Mouse (Mus musculus): ENCODE measurements around the gene Mindy3.
"Not testable (repeated sequence)": the region's sequence is repeated elsewhere in the genome, so short reads cannot be mapped to it uniquely, and the experiment has no call there.

Mindy3 gene

DNA sequence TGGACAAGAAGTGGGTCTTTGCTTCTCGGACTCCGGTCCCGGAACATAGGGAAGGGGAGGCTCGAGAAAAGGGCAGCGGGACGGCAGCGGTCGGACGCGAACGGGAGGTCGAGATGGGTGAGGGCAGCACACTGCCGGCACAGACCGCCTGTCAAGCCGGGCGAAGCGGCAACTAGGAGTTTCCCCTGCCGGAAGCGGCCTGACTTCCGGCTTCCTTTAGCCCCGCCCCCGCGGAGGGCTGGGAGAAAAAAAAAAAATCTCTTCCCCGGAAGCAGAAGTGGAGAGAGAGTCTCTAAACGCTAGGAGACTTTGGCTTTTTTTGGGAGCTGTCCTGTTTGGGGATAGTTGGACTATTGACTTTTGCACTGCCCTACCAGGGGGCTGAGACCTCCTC, at the start of gene Mindy3:
Mindy3 (minus strand) TSS at position 209 of the 394 bp plus-strand sequence.
- peak; percentile 90 for DNase-seq (ENCODE audit: low read depth, low spot score)

DNA sequence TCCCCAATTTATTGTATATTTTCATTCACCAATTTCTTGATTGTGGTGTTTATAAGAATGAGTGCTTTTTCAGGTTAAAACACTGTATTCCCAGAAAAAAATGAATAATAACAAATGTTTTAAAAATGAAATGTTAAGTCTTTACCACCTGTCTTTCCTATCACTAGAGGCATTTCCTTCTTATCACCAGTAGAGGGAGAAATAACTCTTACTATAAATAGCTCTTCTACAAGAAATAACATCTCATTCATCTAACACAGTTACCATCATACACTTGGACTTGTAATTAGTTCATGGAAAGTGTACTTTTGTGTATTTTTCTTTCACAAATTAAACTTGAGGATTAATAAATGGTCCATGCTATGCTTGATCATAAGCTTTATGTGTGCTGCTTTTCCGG, 40.5 kb upstream of the Mindy3 start:
- DNase-seq (ENCODE audit: low read depth, low spot score), result peak; percentile 15

DNA sequence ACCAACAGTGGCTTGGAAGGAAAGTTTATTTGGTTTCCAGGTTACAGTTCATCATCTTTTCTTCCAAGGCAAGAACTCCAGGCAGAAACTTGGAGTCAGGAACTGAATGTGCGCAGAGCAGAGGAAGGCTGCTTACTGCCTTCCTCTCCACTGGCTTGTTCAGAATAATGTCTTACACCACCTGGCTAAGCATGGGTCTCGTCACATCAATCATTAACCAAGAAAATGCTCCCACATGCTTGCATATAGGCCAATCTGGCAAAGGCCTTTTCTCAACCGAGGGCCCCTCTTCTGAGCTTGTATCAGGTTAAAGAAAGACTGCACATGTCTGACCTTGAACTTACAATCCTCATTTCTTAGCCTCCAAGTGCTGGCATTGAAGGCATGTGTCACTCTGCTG, 30.8 kb upstream of the Mindy3 start:
- DNase-seq (ENCODE audit: low read depth, low spot score), result no peak

DNA sequence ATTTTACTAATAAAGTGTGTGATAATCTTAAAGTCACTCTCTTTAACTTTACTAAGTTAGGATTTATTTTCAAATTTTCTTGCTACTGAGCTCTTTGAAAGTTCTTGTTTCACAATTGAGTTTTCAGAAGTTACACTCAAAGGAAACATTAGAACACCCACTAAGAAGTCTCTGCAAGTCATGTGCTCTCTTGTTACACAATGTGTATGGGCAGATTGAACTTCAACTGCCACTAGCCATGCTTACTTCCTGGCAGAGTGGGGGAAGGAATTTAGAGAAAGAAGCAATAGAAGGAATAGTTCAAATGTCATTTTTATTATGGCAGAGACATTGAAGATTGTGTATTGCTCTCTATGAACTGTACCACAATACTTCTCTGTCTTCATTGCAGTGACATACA, 20.9 kb upstream of the Mindy3 start:
- no peak for DNase-seq (ENCODE audit: low read depth, low spot score)

GRCm38 (mm10) chr2:12439543-12439942, 20.3 kb upstream of the Mindy3 start:
- DNase-seq (ENCODE audit: low read depth, low spot score), result peak; percentile 37

DNA sequence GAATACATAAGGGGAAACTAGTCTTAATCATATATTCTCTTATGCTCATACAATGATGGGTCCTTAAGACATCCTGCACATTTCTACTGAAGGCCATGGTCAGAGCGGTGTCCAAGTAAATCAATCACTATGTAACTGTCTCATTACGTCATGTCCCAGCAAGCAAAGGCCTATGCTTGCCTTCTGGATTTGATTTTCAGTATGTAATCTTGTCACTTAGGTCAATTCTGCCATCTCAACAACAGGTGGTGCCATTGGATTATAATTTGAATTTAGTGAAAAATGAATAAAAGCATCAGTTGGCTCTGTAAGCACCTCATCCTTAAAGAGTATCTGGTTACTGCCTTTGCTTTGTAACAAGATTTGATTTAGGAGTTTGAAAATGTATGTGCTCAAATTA, 18.9 kb upstream of the Mindy3 start:
- peak; percentile 60 for DNase-seq (ENCODE audit: low read depth, low spot score)

DNA sequence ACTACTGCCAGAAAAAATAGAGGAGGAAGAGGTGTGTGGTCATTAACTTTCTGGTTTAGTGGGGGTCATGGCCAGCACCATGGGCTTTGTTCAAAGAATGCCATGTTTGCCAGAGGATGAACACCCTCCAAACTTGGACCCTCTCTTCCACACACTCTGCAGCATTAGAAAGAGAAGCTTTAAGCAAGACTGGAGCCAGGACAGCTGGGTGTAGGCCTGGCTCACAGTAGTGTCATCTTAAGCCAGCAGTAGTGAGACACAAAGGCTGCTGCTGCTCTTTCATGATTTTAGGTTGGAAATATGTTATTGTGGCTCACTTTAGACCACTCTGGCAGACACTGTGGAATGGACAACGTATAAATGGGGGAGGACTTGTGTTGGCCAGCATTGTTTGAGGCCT, 12.8 kb upstream of the Mindy3 start:
- no peak for DNase-seq (ENCODE audit: low read depth, low spot score)

GRCm38 (mm10) chr2:12424374-12424773, 5.1 kb upstream of the Mindy3 start:
- peak; percentile 38 for DNase-seq (ENCODE audit: low read depth, low spot score)

- DNase-seq (ENCODE audit: low read depth, low spot score), result not testable (repeated sequence)
These were observed 4.2 kb upstream of the Mindy3 start for GRCm38 (mm10) chr2:12423426-12423825.

- DNase-seq (ENCODE audit: low read depth, low spot score), result peak; percentile 38
These were observed 572 bp downstream of the Mindy3 start for GRCm38 (mm10) chr2:12418534-12419261.

DNA sequence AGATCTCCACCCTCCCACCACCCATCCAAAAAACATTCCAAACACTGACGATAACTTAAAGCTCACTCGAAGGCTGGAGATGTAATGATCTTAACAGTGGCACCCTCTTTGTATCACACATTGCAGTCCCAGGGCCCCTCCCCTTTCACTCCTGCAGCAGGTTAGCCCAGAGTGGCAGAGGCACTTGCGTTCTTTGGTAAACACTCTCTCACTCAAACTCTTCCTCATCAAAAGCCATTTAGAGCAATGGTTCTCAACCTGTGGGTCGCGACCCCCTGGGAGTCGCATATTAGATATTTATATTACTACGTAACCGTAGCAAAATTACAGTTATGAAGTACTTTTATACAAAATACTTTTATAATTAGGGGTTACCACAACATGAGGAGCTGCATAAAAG, 1.1 kb downstream of the Mindy3 start:
- peak; percentile 50 for DNase-seq (ENCODE audit: low read depth, low spot score)

DNA sequence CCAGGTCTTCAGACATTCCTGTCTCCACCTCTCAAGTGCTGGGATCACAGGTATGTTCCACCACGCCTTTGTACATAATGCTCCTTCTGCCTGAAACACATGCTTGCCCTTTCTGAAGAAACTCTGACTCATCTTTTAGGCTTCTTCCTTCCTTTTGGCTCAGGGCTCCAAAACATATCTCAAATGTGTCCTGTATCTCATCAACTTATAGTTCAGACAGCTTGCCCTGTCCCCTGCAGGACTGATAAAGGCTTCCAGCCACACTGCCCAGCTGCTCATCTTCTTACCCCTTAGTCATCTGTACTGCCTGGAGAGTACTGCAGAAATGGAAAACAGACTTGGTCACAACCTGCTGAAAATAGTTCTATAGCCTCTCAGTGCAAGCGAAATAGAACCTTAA, 7.0 kb downstream of the Mindy3 start:
- no peak for DNase-seq (ENCODE audit: low read depth, low spot score)

GRCm38 (mm10) chr2:12411129-12411528, 8.1 kb downstream of the Mindy3 start:
- DNase-seq (ENCODE audit: low read depth, low spot score), result no peak

DNA sequence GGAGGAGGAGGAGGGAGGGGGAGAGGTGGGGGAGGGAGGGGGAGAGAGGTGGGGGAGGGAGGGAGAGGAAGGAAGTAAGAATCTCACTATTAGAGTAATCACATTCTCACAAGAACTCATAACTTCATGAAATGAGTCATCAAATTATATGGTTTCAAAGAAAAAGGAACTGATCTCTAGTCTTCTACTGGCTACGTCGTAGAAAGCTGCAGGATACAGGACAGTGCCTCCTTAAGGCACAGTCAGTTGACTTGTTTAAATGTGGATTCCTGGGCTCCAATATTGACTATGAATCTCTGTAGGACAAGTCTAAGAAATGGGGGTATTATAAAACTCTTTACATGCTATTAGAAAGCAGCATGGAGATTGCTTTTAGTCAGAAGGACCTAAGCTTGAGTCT, 12.5 kb downstream of the Mindy3 start:
- DNase-seq (ENCODE audit: low read depth, low spot score), result peak; percentile 13

DNA sequence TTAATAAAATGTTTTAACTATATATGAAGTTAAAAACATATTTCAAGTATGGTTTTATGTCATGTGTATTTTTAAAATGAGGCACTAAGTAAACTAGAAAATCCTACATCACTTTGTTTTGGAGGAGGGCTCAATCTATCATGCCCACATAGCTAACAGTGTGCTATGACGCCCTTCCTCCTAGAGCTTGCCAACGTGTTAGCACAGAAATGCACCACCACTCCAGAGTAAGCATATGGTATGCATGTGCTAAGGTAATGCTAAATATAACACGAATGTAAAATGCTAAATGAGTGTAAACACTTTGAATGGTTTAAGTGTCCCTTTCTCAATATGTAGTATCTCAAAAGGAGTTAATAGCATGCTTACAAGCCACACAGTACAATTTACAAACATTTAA, 16.8 kb downstream of the Mindy3 start:
- no peak for DNase-seq (ENCODE audit: low read depth, low spot score)

GRCm38 (mm10) chr2:12401137-12401536, 18.1 kb downstream of the Mindy3 start:
- no peak for DNase-seq (ENCODE audit: low read depth, low spot score)

GRCm38 (mm10) chr2:12389028-12389427, 30.2 kb downstream of the Mindy3 start:
- peak; percentile 59 for DNase-seq (ENCODE audit: low read depth, low spot score)

- DNase-seq (ENCODE audit: low read depth, low spot score), result no peak
These were observed 30.7 kb downstream of the Mindy3 start for GRCm38 (mm10) chr2:12388569-12388968.

- no peak for DNase-seq (ENCODE audit: low read depth, low spot score)
These were observed 34.9 kb downstream of the Mindy3 start for GRCm38 (mm10) chr2:12384389-12384788.

DNA sequence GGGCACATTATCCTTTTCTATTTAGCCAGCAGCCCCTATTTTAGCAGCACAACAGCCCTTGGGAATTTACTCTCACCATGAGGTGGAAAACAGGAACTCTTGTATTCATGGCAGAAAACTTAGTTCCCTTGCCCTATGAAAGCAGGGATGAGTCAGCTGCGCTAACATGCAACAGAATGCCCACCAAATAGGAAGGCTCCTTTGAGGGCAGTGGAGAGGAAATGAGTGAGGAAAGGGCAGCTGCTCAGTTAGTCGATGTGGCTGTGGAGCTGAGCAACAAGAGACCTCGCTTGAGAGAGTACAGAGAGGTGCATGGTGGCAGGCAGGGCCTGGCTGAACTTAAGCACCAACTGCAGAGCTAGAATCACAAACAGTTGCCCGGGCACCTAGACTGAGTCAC, 36.6 kb downstream of the Mindy3 start:
- DNase-seq (ENCODE audit: low read depth, low spot score), result no peak

DNA sequence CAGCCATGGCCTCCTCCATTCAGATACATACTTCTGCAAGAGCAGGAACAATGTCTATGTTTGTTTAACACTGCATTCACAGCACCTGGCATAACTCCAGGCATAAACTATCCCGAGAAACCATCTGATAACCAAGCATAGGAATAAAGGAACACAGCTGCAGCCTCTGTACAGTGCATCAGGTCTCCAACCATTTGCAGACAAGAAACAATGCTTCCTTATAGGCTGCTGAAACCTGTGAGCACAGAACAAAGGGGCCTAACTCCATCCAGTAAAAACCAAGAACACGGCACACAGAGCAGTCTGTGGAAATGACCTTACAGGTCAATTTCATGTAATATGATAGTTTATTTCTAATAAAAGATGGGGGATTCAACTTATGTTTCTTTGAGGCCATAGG, 39.0 kb downstream of the Mindy3 start:
- no peak for DNase-seq (ENCODE audit: low read depth, low spot score)

GRCm38 (mm10) chr2:12378591-12378990, 40.7 kb downstream of the Mindy3 start:
- no peak for DNase-seq (ENCODE audit: low read depth, low spot score)

DNA sequence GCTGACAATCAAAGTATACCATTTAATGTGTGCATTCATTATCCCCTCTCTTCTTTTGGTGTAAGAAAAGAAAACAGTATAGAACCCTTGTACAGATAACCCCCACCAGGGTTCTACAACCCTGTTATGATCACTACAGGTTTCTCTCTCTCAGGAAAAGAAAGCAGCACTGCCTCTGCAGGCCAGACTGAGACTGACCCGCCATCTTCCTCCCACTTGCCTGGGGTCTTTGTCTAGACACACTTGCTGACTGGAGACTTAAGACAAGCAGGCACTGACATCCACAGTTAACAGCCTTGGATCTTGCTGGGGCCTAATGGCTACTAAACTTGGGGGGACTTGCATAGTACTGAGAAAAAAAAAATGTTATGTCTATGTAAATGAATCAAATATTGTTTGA, 42.2 kb downstream of the Mindy3 start:
- DNase-seq (ENCODE audit: low read depth, low spot score), result no peak

GRCm38 (mm10) chr2:12372883-12373282, 46.4 kb downstream of the Mindy3 start:
- no peak for DNase-seq (ENCODE audit: low read depth, low spot score)
